Mouse (Mus musculus) stomach, embryonic 14.5 days (tissue): ENCODE data around the gene Chrna9. TPM values are rescaled to one million over a fixed set of nuclear protein-coding genes. Genes with fewer than 3 reads are reported as not detected.
"Not testable (repeated sequence)": the region's sequence is repeated elsewhere in the genome, so short reads cannot be mapped to it uniquely, and the experiment has no call there.

ENCODE experiments used
- ATAC-seq: fragments of 200-750 bp; cut with Nextera tagmentation; 2 replicates; pipeline ENCODE4 v1.8.0; 2017; ENCODE audit warnings: low read depth, moderate TSS enrichment; ENCODE audit not compliant: insufficient number of reproducible peaks, insufficient read depth, low FRiP score
- H3K27ac ChIP-seq: fragments of 300-500 bp; sonication (generic); 2 replicates; pipeline ENCODE4 v1.5.1; 2014; ENCODE audit warnings: mild to moderate bottlenecking, low read length, moderate library complexity, mixed read lengths
- H3K27me3 ChIP-seq: fragments of 300-500 bp; sonication (generic); 2 replicates; pipeline ENCODE4 v1.6.1; 2014; ENCODE audit warnings: low read length, control low read depth, mixed read lengths; ENCODE audit not compliant: control insufficient read depth, insufficient read depth
- H3K36me3 ChIP-seq: fragments of 300-500 bp; sonication (generic); 2 replicates; pipeline ENCODE4 v1.6.1; 2014; ENCODE audit warnings: mild to moderate bottlenecking, control low read depth, low read length, moderate library complexity, mixed read lengths; ENCODE audit not compliant: control insufficient read depth, insufficient read depth
- H3K4me1 ChIP-seq: fragments of 300-500 bp; sonication (generic); 2 replicates; pipeline ENCODE4 v1.6.1; 2014; ENCODE audit warnings: low read length, control low read depth, mixed read lengths; ENCODE audit not compliant: control insufficient read depth, insufficient read depth
- H3K4me2 ChIP-seq: fragments of 300-500 bp; sonication (generic); replicated peaks from 2 replicates; pipeline ENCODE4 v1.6.1; 2014; ENCODE audit warnings: low read depth, low read length, control low read depth
- H3K4me3 ChIP-seq: fragments of 300-500 bp; sonication (generic); 2 replicates; pipeline ENCODE4 v1.5.1; 2014; ENCODE audit warnings: low read depth, low read length, control low read depth
- H3K9ac ChIP-seq: fragments of 300-500 bp; sonication (generic); replicated peaks from 2 replicates; pipeline ENCODE4 v1.6.1; 2014; ENCODE audit warnings: low read depth, mild to moderate bottlenecking, control low read depth, low read length, moderate library complexity, mixed read lengths
- H3K9me3 ChIP-seq: fragments of 300-500 bp; sonication (generic); 2 replicates; pipeline ENCODE4 v1.6.1; 2016; ENCODE audit warnings: low read depth, low read length, control low read depth; ENCODE audit not compliant: control insufficient read depth
- WGBS: fragments of 180-500 bp; shearing (Covaris S2); extraction: QIAGEN DNeasy Blood & Tissue Kit; methylation state at CpG from one replicate; pipeline ENCODE4 v1.1.7; 2014; 5-methylcytosine and 5-hydroxymethylcytosine counted together
- polyA plus RNA-seq: library from polyadenylated mRNA; unstranded; fragments of >200 nt; fragmentation: Nextera tagmentation; extraction: Ambion mirVana; gene quantifications from 2 replicates; pipeline ENCODE4 v1.2.1, GENCODE M21; 2014

The Chrna9 gene
- polyA plus RNA-seq, 1 experiment from 2014 or later = not detected

DNA sequence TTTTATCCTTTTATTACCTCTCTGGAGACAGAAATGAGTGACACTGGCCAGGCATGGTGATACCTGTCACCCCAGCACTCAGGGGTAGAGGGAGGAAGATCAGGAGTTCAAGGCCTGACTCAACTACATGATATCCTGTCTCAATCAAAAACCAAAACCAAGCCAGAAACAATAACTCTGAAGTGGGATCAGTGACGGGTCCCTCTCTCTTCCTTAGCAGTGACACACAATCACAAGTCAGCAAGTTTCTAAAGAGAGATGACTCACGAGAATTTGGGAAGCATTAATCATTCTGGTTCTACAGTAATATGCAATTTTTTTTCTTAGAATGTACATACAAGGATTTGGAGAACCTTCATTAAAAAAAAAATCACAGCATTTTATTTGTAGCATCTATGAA, 38.5 kb downstream of the Chrna9 start:
- H3K27me3 ChIP-seq = no peaks in the 10 kb centered on the region
- H3K36me3 ChIP-seq = no peaks in the 10 kb centered on the region
- H3K4me1 ChIP-seq = no peaks in the 10 kb centered on the region
- no peak overlapping the region for H3K4me3 ChIP-seq
- no peaks in the 10 kb centered on the region for H3K9me3 ChIP-seq
- no peak for ATAC-seq
- H3K4me2 ChIP-seq = no peak overlapping the region
- WGBS = 64% methylated on average over 2 of the region's 2 CpGs
- no peak overlapping the region for H3K27ac ChIP-seq
- no peak overlapping the region for H3K9ac ChIP-seq

DNA sequence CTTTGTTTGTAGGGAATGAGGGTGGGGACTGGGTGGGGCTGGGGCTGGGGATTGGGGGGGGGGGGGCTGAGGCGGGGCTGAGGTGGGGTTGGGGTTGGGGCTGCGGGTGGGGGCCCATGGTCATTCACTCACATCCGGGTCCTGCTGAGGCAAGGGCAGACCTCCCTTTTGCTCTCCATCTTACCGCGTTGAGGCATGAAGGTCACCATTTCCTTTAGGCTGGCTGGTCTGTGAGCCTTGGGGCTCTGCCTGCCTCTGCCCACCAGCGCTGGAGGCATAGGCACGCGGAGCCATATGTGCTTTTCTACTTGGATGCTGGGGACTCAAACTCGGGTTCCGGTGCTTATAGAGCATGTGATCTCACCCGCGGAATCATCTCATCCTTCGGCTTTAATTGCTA, 41.0 kb downstream of the Chrna9 start:
- no peak for ATAC-seq
- no peaks in the 10 kb centered on the region for H3K4me1 ChIP-seq
- no peaks in the 10 kb centered on the region for H3K27me3 ChIP-seq
- WGBS = 91% methylated on average over 13 of the region's 13 CpGs
- no peak overlapping the region for H3K4me3 ChIP-seq
- no peak overlapping the region for H3K27ac ChIP-seq
- no peaks in the 10 kb centered on the region for H3K36me3 ChIP-seq
- H3K4me2 ChIP-seq = no peak overlapping the region
- H3K9me3 ChIP-seq = no peaks in the 10 kb centered on the region
- no peak overlapping the region for H3K9ac ChIP-seq

GRCm38 (mm10) chr5:65986426-65986825, 51.7 kb downstream of the Chrna9 start:
- 86% methylated on average over 5 of the region's 5 CpGs for WGBS
- no peak overlapping the region for H3K4me3 ChIP-seq
- no peaks in the 10 kb centered on the region for H3K36me3 ChIP-seq
- H3K27ac ChIP-seq = no peak overlapping the region
- no peak for ATAC-seq
- H3K9ac ChIP-seq = no peak overlapping the region
- H3K27me3 ChIP-seq = no peaks in the 10 kb centered on the region
- H3K4me2 ChIP-seq = no peak overlapping the region
- no peaks in the 10 kb centered on the region for H3K9me3 ChIP-seq
- H3K4me1 ChIP-seq = no peaks in the 10 kb centered on the region

DNA sequence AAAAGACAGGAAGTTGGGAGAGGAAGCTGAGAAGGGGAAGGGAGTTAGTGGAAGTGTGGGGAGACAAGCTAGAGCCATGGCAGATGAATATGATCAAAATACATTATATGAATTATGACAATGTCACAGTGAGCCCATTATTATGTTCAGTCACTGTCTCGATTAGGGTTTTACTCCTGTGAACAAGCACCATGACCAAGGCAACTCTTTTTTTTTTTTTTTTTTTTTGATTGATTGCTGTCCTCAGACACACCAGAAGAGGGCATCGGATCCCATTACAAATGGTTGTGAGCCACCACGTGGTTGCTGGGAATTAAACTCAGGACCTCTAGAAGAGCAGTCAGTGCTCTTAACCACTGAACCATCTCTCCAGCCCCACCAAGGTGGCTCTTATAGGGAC, 52.3 kb downstream of the Chrna9 start:
- not testable (repeated sequence) for H3K27ac ChIP-seq, H3K9ac ChIP-seq, H3K27me3 ChIP-seq, H3K4me3 ChIP-seq, H3K4me2 ChIP-seq, ATAC-seq, H3K36me3 ChIP-seq, H3K4me1 ChIP-seq, H3K9me3 ChIP-seq
- WGBS = 75% methylated on average over 3 of the region's 3 CpGs

GRCm38 (mm10) chr5:65991191-65991590, 56.5 kb downstream of the Chrna9 start:
- no peaks in the 10 kb centered on the region for H3K4me1 ChIP-seq
- no peak for ATAC-seq
- no peak overlapping the region for H3K4me2 ChIP-seq
- no peaks in the 10 kb centered on the region for H3K36me3 ChIP-seq
- no peak overlapping the region for H3K9ac ChIP-seq
- H3K4me3 ChIP-seq = no peak overlapping the region
- no peak overlapping the region for H3K27ac ChIP-seq
- H3K9me3 ChIP-seq = no peaks in the 10 kb centered on the region
- WGBS = 80% methylated on average over 2 of the region's 2 CpGs
- no peaks in the 10 kb centered on the region for H3K27me3 ChIP-seq

GRCm38 (mm10) chr5:65994643-65995042, 59.9 kb downstream of the Chrna9 start:
- ATAC-seq = no peak
- 76% methylated on average over 6 of the region's 6 CpGs for WGBS
- H3K9me3 ChIP-seq = no peaks in the 10 kb centered on the region
- no peak overlapping the region for H3K9ac ChIP-seq
- H3K4me1 ChIP-seq = no peaks in the 10 kb centered on the region
- H3K4me3 ChIP-seq = no peak overlapping the region
- no peak overlapping the region for H3K27ac ChIP-seq
- no peaks in the 10 kb centered on the region for H3K36me3 ChIP-seq
- no peaks in the 10 kb centered on the region for H3K27me3 ChIP-seq
- H3K4me2 ChIP-seq = no peak overlapping the region

- Histone ChIP-seq H3K4me2 (no peak overlapping the region), H3K4me1 (0 out of 2 replicates have a peak, but pooled peaks cover 3% of the 10 kb centered on the region), H3K4me3 (no peak overlapping the region), H3K27ac (no peak overlapping the region), H3K36me3 (no peaks in the 10 kb centered on the region), H3K27me3 (no peaks in the 10 kb centered on the region), H3K9ac (no peak overlapping the region), H3K9me3 (no peaks in the 10 kb centered on the region)
- ATAC-seq = no peak
These were observed 63.1 kb downstream of the Chrna9 start for GRCm38 (mm10) chr5:65997813-65998212.

DNA sequence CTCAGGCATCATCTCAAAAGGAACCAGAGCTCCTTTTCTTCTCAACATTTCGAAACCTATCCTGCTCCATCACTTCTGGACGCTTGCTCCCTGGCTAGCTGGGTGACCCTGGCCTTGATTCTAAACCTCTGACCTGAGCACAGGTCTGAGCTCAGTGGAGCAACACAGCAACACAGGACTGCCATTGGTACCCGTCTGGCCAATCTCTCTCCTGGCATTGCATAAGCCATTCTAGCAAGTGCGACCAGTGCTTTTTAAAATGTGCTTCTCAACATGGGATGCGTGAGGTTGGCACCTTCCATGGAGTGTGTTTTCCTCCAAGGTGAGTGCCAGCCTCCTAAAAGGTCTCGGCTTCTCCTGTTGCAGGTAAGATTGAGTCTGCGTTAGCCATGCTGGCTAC, 64.4 kb downstream of the Chrna9 start:
- no peak overlapping the region for H3K4me2 ChIP-seq
- H3K9ac ChIP-seq = no peak overlapping the region
- no peak overlapping the region for H3K4me3 ChIP-seq
- H3K36me3 ChIP-seq = no peaks in the 10 kb centered on the region
- H3K4me1 ChIP-seq = 0 out of 2 replicates have a peak, but pooled peaks cover 3% of the 10 kb centered on the region
- no peak for ATAC-seq
- no peaks in the 10 kb centered on the region for H3K27me3 ChIP-seq
- no peaks in the 10 kb centered on the region for H3K9me3 ChIP-seq
- no peak overlapping the region for H3K27ac ChIP-seq
- 84% methylated on average over 7 of the region's 7 CpGs for WGBS

- Histone ChIP-seq H3K4me2 (no peak overlapping the region), H3K9me3 (no peaks in the 10 kb centered on the region), H3K36me3 (no peaks in the 10 kb centered on the region), H3K27me3 (no peaks in the 10 kb centered on the region), H3K9ac (no peak overlapping the region), H3K27ac (no peak overlapping the region), H3K4me1 (0 out of 2 replicates have a peak, but pooled peaks cover 3% of the 10 kb centered on the region), H3K4me3 (no peak overlapping the region)
- no peak for ATAC-seq
- WGBS = 78% methylated on average over 7 of the region's 7 CpGs
These were observed 65.4 kb downstream of the Chrna9 start for GRCm38 (mm10) chr5:66000074-66000473.
